ENCODE assay signal across 8 mouse cellular contexts in genomic region chr9:85748204-85749141, GRCm38 (mm10). TPM values are rescaled to one million over a fixed set of nuclear protein-coding genes. Genes with fewer than 3 reads are reported as not detected.
DNase-seq lines count a peak whose midpoint lies in the region; ATAC-seq and TF ChIP-seq lines count a peak whose summit lies in the region.

No protein-coding gene starts in this region.

- H3K4me2 ChIP-seq in stomach, embryonic 14.5 days (replicated peaks; ENCODE audit: low read depth, low read length), result peak overlapping the region; percentile 78

- H3K36me3 ChIP-seq in liver, adult 2 months (ENCODE audit: control insufficient read depth, insufficient read depth, low read length), result peaks cover 3% of the 10 kb centered on the region; the same call in 1 of the 2 replicates
- H3K36me3 ChIP-seq in stomach, embryonic 14.5 days (ENCODE audit: control insufficient read depth, insufficient read depth, low read length), result no peaks in the 10 kb centered on the region

- peak; percentile 72 for DNase-seq in 3T3-L1 (ENCODE audit: low read depth, low spot score)
- DNase-seq in adrenal gland, adult 8-10 months, result peak; percentile 77
- DNase-seq in embryo, embryonic 9.5 days (ENCODE audit: extremely low spot score), result peak; percentile 85
- DNase-seq in kidney, adult 18-20 months, result peak; percentile 81
- peak; percentile 85 for DNase-seq in liver, adult 2 months (ENCODE audit: extremely low read depth, low read depth, low spot score)

- peak overlapping the region; percentile 89 for H3K9ac ChIP-seq in liver, adult 2 months (ENCODE audit: low read depth, low read length)
- H3K9ac ChIP-seq in stomach, embryonic 14.5 days (replicated peaks; ENCODE audit: low read depth, low read length), result peak overlapping the region; percentile 98

- under 1% methylated on average over 43 of the region's 43 CpGs for WGBS in liver, adult 2 months
- 1% methylated on average over 43 of the region's 43 CpGs for WGBS in stomach, embryonic 14.5 days

- peak overlapping the region; percentile 62 for H3K4me3 ChIP-seq in liver, adult 2 months (ENCODE audit: insufficient read depth, low read depth, low read length)
- peak overlapping the region; percentile 93 for H3K4me3 ChIP-seq in stomach, embryonic 14.5 days (ENCODE audit: low read depth, low read length)

- H3K79me2 ChIP-seq in liver, adult 2 months (ENCODE audit: control insufficient read depth, insufficient read depth, low read length), result peaks cover 6% of the 10 kb centered on the region; the same call in 1 of the 2 replicates

- H3K9me3 ChIP-seq in stomach, embryonic 14.5 days (ENCODE audit: control insufficient read depth, low read depth, low read length), result no peaks in the 10 kb centered on the region

- peak; percentile 64 for ATAC-seq in granulocyte monocyte progenitor cell, adult 5-6 weeks (replicated peaks; ENCODE audit: poor library complexity, severe bottlenecking)
- ATAC-seq in monocyte, adult 5-6 weeks (replicated peaks; ENCODE audit: insufficient number of reproducible peaks, low FRiP score, low TSS enrichment, poor library complexity, severe bottlenecking), result peak; percentile 72
- ATAC-seq in stomach, embryonic 14.5 days (ENCODE audit: insufficient number of reproducible peaks, insufficient read depth, low FRiP score, low read depth), result peak; percentile 69

- peaks cover 10% of the 10 kb centered on the region for H3K4me1 ChIP-seq in liver, adult 2 months (ENCODE audit: control insufficient read depth, insufficient read depth, low read length)
- peaks cover 9% of the 10 kb centered on the region; the same call in 1 of the 2 replicates for H3K4me1 ChIP-seq in stomach, embryonic 14.5 days (ENCODE audit: control insufficient read depth, insufficient read depth, low read length)

- H3K27ac ChIP-seq in liver, adult 2 months (replicated peaks; ENCODE audit: insufficient read depth, low read depth, low read length), result peak overlapping the region; percentile 90
- H3K27ac ChIP-seq in stomach, embryonic 14.5 days (ENCODE audit: low read length), result peak overlapping the region; percentile 99

- H3K27me3 ChIP-seq in liver, adult 2 months (ENCODE audit: control insufficient read depth, insufficient read depth, low read length), result no peaks in the 10 kb centered on the region
- no peaks in the 10 kb centered on the region for H3K27me3 ChIP-seq in stomach, embryonic 14.5 days (ENCODE audit: control insufficient read depth, insufficient read depth, low read length)

- 0 out of 2 replicates have a peak, but pooled peaks have one; percentile 6 for TF ChIP-seq CTCF in liver, adult 2 months (IDR thresholded peaks at IDR 0.05; ENCODE audit: low read depth, low read length)

- no peak for TF ChIP-seq POLR2A in liver, adult 2 months (IDR thresholded peaks at IDR 0.05; ENCODE audit: extremely low read depth, insufficient read depth, low read length)

RNA-seq across cellular contexts. Expression of gene Ibtk, which starts 0.7 kb away (rescaled TPM):
- total RNA-seq in adrenal gland, adult 8-10 months (2022), result 10 to 100 TPM; 43.7 to 55.2 (median 52.1) TPM
- total RNA-seq in granulocyte monocyte progenitor cell, adult 5-6 weeks (2014; fragmentation: Nextera tagmentation), result 40.2 and 42.8 TPM in 2 replicates
- total RNA-seq in granulocyte monocyte progenitor cell, adult 5-6 weeks (2017), result 73.8 and 87.7 TPM in 2 replicates
- total RNA-seq in liver, adult 2 months (2014; rRNA removed), result 27.2 and 32.5 TPM in 2 replicates
- polyA plus RNA-seq in liver, adult 2 months (2012; rRNA removed), result 5.1 and 5.2 TPM in 2 replicates
- total RNA-seq in monocyte, adult 5-6 weeks (2017), result 56.5 to 67.3 TPM (median 57.6 TPM) in 3 replicates
- 46.1 and 48.6 TPM in 2 replicates for polyA plus RNA-seq in stomach, embryonic 14.5 days (2014; fragmentation: Nextera tagmentation; extraction: Ambion mirVana)

Comparison
In these comparisons a context has a peak if more than half of its experiments do, and no peak if none do; other contexts are left out.
1. Peak in every context shown above with its lines: DNase-seq, ATAC-seq, H3K4me3 ChIP-seq and H3K27ac ChIP-seq.